Mouse (Mus musculus): ENCODE measurements at regions not wholly inside any gene's neighbourhood (a gene's known extent, or its start where the extent isn't known, plus 50 kb on each side); places are given as distances from the start of the nearest gene placed in this dataset.

DNA sequence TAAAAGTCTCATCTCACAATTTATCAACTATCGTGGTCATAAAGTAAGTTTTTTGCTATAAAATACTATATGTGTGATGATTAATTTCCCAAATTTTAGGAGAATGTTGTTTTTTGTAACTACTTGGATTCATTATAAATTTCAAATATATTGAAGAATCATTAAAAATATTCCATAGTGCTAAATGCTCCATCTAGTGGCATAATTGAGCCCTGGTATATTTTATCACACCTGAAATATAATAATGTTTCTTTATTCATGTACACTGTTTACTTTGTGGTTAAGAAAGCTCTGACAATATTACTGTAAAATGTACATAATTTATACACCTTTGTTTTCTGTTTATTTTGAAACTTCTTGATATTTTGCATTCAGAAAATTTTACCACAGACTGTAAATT, 884.7 kb downstream of the Gm597 start:
- DNase-seq, result peak in 1 of 2 experiments; percentile 8

DNA sequence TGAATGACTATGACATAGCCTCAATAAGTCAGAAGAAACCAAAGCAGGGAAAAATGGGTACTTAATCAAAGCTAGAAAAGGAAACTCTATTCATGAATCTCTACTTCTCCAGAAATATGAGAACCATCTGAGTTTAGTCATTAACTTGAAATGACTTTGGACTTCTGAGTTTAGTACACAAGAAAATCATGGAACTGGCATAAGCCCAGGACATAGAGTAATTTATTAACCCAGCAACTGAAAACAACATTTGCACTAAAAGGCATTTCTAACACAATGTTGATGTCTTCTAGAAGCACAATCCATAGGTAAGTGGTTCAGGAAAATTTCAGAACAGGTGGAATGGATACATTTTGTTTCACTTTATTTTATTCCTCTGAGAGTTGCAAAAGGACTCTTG, 896.3 kb downstream of the Gm597 start:
- no peak for DNase-seq
